Mouse (Mus musculus) spleen, postnatal 36 days (tissue): Measurements from ENCODE around the gene Slc2a10.

Experiments
- DNase-seq, 2 experiments: peaks; one replicate each; pipeline ENCODE4 v3.0.0; 2022; ENCODE audit warnings: low spot score in 2 of 2, mixed read lengths in 1 of 2

The Slc2a10 gene

DNA sequence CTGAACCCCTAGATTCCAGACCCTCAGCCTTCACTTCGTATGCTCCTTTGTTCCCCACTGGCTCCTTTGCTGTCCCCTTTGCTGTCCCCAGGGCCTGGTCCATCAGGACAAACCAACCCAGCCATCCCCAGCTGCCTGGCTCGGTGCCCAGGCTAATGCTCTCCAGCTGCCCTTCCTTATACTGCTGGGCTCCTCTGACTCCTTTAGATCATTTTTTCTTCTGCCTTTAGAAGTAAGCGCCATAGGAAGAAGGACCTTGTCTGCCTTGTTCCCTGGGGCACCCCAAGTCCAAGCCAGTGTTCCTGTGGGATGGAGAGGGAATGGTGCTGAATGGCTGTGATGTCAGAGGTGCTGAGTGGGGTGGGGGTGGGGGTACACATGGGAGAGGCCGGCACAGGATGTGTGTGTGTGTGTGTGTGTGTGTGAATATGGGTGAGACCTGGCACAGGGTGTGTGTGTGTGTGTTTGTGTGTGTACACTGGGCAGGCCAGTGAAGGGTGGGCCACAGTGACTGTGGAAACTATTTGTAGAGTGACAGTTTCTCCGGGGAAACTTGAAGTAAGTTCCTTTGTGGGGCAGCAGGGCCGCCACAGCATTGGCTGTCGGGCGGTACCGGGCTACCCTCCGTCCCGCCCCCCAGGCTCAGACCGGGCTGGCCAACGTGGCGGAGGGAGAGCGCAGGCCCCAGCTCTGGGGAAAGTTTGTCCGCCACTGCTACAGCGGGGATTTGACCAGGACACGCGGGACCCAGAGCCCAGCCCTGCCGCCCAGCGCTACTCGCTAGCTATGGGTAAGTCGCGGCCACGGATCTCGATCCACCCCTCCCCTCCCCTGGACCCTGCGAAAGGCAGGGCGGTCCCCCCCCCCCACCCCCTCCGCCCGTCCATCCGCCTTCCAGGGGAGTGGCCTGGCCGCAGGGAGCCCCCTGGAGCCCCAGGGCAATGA, at the start of gene Slc2a10:
Gene Slc2a10 (plus strand): TSS at position 529 of the 945 bp plus-strand sequence.
- DNase-seq, result no peak

DNA sequence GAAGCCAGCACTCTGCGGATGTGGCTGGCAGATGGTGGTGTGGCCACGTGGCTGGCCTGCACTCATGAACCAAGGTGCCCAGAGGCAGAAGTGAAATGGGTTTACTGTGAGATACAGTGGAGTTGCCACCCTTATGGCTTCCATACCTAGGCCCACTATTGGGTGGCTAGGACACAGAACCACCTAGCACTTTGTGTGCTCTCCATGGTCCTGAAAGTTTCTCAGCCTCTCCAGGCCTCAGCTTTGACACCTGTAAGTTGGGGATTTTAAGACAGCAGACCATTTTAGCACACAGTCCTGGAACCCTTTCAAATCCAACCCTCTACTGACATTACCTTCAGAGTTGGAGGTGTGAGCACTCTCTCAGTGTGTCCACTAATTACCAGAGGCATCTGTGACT, 46.9 kb upstream of the Slc2a10 start:
- DNase-seq, result no peak

DNA sequence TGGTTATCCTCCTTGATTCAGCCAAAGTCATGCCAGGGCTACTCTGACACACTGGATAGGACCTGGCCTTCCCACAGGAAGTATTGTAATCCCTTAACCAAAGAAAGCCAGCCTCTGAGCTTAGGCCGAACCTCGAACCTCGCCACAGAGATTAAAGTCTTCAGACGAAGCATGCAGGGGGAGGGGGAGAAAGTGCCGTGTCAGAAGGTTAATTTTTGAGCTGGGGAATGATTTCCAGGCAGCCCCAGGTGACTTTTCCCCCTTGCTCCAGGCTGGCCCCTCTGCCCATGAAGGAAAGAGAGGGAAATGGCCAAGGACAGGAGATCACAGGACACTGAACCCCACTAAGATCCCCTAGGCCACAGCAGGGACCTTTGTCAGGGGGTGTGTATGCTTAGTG, 45.4 kb upstream of the Slc2a10 start:
- no peak for DNase-seq

DNA sequence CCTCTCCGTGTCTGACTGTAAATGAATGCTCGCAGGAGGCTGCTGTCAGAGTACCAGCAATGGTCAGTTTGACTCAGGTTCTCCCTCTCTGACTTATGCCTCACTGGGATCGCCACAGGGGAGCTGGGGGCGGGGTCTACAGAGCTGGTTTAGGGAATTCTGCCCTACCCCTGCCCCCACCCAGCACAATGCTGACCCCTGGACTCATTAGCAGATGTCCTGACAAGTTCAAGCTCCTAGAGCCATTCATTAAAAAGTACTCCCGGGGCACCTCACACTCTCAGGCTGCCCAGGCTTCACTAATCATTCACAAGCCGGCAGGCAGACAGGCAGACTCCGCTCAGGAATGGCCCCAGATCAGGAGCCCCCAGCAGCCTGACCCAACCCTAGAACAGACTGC, 43.9 kb upstream of the Slc2a10 start:
- DNase-seq, result no peak

DNA sequence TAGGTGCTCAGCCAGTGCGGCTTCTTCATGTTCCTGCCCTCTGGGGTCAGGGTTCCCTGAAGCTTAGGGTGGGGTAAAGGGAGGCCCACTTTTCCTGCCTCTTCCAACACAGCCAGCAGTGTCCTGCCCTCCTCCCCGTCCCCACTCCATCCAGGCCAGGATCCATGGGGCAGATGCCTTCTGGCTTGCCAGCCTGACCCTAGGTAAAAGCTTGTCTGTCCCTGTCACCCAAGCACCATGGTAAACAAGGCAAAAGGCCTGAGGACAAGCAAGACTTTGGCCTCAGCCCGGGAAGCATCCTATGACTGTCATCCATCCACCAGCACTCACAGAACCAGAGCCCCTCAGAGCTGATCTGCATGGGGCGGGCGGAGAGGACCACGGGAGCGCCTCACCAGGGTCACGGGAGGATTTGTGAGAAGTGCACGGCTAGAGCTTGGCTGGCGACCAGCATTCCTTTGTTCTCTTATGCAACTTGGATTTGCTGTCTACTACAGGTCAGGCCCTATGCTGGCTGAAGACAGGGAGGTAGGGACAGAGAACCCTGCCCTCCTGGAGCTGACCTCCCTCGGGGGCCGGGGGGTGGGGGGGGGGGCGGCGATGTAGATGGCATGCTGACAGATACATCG, 35.6 kb upstream of the Slc2a10 start:
- DNase-seq, result no peak

DNA sequence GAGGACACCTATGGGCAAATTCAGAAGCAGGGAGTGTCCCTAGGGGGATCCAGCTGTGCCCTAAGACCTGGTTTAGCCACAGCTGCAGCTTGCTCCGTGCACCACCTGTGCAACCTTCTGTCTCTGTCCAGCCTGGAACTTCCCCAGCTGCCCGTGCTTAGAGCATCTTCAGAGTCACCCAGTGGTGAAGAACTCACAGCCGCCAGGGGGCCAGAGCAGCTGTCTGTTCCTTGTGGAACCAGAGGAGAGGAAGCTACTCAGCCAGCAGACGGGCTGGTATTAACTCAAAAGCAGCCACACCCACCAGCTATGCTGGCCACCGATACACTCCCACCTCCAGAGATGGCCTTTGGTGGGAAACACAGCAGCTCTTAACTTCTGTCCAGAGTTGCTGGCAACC, 33.4 kb upstream of the Slc2a10 start:
- peak in 1 of 2 experiments; percentile 25 for DNase-seq

DNA sequence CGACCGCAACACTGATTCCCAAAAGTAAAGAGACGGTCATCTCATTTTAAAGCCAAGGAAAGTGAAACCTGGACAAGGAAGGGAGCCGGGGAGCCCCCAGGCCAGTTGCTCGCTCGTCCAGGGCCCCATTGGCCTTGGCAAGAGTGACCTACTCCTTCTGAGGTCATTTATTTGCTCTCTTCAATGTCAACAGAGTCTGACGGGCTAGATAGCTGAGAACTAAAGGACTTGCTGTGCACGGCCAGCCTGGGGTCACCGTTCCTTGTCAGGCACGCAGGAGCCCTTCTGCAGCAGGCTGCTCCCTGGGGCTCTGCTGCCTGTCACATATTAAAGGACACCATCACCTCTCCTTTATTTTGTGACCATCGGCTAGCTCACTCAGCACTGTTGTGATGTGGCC, 31.6 kb upstream of the Slc2a10 start:
- DNase-seq, result no peak

DNA sequence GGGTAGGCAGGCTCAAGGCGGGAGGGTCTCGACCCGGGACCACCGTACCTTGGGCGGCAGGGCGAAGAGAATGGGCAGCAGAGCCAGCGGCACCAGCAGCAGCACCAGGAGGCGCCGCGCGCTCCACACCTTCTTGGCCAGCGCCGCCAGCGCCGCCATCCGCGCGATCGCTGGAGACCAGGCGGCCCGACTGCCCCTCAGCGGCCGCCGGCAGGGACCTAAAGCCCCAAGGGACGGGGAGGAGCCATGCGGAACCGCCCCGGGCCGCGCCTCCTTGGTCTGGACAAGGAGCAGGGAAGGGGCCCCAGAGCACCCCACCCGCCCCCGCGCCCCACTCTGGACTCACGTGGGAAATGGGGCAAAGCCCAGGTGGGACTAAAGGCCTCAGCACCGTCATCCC, 30.6 kb upstream of the Slc2a10 start, which contains the start of gene Slc13a3:
Gene Slc13a3 (minus strand): TSS at position 228 of the 400 bp plus-strand sequence.
- no peak for DNase-seq

DNA sequence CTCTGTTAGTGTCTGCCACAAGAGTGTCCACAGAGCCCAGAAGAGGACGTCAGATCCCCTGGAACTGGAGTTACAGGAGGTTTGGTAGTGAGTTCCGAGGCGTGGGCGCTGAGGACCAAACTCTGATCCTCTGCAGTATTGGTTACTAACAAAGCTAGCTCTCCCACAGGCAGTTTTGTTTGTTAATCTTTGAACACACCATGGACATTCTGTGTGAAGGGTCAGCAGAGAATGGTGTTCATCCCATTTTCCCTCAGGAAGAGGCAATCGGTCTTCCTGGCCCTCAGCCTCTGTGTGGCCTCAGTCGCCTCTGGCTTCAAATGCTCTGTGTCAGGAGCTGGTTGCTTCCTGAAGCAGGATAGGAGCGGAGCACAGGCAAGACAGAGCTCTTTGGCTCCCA, 28.2 kb upstream of the Slc2a10 start:
- DNase-seq, result no peak

DNA sequence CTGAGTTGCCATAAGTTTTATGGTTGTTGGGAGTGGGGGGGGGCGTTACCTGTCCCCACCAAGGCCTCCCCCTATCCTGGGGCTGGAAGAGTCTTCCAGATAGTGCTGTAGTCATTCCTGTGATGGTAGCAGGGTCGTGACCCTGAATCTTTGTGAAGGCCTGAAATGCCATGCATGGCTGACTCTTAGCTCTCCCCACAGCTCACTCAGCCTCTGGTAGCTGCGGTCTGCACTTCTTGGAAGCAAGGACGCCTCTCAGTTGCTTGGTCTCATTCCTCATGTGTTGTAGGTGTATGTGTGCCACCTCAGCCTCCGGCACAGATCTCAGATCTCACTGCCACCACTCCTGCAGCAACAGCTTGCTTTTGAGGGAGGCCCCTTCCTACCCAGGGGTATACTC, 27.7 kb upstream of the Slc2a10 start:
- no peak for DNase-seq

DNA sequence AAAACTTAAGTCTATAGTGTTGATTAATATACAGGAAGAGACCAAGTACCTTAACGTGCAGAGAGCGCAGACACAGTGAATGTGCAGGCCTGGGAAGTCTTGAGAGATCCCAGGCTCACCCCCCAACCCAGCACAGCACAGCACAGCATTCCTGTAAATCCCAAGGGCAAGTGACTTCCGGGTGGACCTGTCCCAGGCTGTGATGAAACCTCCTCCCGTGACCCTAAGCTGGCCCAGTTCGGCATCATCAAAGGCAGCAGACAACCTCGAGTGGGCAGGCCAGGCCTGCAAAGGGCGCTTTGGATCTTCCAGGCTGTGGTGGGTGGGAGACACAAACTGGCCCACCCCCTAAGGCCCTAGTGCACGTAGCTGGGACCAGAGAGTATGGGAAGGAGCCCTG, 21.6 kb upstream of the Slc2a10 start:
- DNase-seq, result no peak

DNA sequence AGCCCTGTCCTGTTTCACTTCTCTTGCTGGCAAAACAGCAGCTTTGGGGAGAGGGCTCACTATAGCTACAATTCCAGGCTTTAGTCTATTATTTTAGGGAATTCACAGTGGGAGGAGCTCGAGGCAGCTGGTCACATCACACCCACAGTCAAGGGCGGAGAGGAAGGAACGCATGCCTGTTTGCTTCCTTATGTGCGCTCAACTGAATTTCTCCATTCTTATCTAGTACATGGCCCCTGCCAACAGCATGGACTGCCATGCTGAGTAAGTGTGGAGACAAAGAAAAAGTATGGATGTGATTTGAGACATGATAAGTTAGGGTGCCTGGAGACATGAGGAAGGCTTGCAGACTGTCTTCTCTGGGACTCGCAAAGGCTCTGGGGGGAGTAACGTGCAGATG, 19.4 kb upstream of the Slc2a10 start:
- DNase-seq, result no peak

DNA sequence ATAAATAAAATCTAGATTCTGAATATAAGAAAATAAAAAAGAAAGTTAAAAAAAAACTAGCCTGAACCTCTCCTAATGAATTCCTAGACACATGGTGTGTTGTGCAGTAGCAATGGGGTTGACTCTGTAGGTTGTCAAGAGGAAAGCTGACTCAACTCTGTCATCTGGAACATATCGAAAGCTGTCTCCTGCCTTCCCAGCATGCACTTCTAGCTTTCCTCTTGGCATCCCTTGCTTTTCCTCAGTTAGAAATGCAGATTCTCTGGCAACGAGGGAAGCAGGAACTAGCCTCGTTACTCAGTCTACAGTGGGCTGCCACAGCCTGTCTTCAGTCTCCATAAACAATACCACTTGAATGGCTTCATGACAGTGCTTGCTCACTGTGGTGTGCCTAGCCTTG, 17.8 kb upstream of the Slc2a10 start:
- no peak for DNase-seq

DNA sequence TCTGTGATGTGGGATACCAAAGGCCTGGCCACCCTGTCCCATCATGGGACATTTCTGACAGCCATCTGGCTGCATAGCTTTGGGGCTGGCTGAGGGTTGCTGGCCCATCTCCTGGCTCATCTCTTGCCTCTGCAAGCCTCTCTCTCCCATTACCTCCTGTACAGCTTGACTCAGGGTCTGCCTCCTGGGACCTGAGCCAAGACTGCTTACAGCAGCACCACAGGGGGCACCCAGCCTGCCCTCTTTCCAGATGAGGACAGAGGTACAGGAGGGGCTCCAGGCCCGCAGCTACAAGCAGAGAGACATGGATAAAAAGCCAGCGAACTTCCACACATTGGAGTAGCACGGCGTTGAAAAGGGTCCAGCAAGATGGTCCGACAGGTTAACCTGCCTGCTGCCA, 17.2 kb upstream of the Slc2a10 start:
- no peak for DNase-seq

DNA sequence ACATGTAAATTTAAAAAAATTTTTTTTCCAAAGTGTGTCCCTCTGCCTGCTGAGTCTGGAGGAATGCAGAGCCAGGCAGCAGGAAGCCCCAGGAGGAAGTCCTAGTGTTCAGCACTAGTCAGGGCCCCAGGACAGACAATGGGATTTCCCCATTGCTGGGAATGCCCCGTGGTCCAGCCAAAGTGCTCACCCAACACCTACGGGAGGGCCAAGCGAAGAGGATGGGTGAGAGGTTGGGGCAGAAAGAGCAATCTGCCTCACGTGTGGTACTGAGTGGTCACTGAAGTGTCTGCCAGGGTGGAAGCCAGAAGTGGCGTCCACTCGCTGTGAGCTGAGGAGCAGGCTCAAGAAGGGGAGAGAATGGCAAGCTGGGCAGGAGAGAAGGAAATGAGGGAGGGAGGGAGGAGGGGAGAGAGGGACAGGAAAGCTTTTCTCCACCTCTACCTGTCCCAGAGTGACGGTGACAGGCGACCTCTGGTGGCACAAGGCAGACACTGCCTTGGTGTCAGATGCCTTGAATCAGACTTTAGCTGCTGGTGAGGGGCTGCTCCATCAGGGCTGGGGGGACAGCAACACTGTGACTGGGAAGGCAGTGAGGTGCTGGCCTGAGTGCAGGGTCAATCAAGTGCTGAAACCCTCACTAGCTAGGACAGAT, 16.6 kb upstream of the Slc2a10 start:
- DNase-seq, result peak in 1 of 2 experiments; percentile 13

DNA sequence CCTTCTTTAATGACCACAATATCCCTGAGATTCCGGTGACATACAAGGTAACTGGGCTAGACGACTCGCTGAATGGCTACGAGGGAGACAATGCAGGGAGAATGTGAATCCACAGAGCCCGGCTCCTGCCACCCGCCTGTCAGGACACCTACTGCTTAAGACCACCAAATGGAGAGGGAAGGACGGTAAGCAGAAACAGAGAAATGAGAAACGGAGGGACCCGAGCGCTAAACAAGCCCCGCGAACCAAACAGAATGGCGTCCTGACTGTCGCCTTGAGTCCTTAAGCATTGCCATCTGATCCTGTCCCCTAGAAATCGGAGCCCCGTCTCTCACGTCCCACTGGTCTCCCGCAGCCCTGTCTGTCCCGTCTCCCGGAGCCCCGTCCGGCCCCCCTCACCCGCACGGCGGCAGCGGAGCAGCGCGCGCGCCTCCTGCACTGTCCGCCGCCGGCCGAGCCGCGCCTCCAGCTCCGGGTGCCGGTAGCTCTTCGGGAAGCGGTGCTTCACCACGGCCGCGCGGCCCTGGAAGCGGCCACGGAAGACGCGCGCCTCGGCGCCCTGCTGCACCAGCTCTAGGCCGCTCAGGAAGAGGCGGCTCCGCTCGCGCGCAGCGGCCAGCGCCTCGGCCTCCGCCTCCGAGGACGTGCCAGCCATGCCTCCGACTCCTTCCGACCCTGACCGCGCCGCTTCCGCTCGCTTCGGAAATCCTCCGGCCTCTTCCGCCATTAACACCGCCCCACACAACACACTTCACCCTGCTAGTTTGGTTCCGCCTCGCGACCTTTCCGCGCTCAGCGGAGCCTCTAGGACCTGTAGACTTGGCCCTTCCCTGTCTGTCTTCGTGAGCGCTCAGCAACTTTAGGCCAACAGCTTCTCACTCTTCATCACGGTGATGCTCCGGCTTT, 10.7 kb upstream of the Slc2a10 start, which contains the start of gene Trp53rka:
Gene Trp53rka (minus strand): TSS at position 677 of the 906 bp plus-strand sequence.
- peak; percentile 78 for DNase-seq

DNA sequence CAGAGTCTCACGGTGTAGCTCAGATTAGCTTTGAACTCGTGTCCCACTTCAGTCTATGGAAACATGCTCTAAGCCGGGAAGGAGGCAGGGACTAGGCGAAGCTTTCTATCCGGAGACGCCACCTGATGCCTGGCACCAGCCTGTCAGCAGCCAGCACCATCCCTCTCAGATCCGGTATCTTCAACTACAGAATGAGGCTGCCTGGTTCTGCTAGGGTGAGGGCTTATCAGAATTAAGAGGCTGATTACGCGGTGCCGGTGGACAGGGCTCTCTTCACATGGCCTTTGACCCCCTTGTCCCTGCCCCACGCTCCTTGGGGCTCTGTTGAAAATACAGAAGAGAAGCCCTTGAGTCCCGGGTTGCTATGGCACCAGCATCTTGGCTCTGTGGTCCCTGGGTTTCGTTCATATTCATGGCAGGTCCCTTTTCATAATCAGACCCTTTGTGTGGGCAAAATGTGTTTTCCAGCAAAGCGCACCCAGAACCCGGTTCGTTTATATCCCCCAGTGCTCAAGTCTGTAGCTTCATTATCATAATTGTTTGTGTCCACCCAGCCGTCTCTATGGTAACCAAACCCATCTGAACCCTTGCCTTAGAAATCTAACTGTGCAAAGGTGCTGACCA, 9.9 kb upstream of the Slc2a10 start:
- DNase-seq, result no peak

DNA sequence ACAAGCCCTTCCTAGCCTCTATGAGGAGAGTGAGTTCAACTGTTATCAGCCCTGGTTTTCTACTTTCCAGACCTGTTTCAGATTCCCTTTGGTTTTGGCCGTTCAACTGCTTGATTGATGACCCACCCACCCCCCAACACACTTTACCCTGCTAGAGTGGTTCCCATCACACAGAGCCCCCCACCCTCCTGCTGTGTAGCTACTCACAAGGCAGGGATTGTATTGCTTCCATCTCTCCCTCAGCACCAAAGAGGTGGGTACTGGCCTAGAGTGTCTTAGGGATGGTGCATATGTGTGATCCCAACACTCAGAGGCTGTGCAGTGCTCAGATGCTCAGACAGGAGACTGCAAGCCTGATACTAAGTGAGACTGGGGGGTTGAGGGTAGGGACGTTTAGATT, 9.1 kb upstream of the Slc2a10 start:
- no peak for DNase-seq

DNA sequence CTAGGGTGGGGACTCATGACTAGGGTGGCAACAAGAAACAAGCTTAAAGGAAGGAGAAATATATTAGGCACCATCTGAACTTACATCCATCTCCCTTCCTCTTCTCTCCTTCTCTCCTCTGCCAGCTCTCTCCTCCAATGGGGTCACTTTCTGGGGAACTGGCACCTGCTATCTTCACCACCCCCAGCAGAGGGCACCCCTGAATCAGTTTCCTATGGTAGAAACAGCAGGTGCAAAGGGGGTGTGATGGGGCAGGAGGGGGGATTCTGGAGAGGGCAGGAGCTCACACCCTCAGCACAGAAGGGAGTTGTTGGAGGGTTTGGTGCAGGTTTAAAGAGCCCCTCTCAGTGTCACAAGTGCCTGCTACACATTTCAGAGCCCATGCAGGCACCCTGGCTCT, 7.3 kb upstream of the Slc2a10 start:
- DNase-seq, result peak; percentile 31 to 35

DNA sequence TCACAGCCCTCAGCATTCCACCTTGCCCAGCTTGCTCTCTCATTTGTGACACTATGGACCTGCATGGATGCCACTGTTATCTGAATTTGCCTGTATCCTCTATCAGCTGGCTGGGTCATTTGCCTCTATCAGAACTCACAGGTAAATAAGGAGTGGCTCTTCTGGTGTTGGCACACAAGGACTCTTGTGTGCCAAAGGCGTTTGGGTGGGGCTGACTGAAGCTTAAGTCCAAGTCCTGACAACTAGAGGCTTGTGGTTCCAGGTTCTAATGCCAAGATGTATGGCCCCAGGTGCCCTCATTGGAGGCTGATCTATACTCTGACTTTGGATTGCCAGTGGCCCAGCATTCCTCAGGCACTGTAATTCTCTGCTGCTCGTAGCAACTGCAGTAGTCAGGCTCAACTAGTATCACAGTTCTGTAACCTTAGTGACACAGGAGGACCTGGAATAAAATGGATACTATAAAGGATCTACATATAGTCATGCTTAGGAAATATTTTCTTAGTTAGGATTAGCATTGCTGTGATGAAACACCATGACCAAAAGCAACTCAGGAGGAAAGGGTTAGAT, 5.8 kb upstream of the Slc2a10 start:
- DNase-seq, result no peak

DNA sequence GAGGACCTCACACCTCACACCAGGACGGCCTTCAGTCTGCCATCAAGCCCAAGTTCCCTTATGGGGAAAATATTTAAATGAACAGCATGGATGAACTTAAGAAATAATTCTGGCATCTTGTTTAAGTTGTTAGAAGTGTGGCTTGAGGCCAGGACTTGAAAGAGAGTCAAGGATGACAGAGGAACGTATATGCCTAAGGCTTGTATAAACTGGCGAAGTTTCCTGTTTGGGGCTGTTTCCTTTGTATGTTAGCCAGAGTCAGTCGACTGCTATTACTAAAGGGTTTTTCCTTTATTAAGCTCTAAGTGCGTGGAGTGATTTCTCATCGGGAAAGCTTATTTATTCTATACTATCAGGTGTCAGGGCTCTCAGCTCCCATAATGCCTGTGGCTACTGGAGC, 4.8 kb upstream of the Slc2a10 start:
- DNase-seq, result no peak
